Mouse (Mus musculus) thymus, adult 2 months (tissue): ENCODE measurements around the gene Tyro3. TPM values are rescaled to one million over a fixed set of nuclear protein-coding genes. Genes with fewer than 3 reads are reported as not detected.

ENCODE experiments used
- DNase-seq: peaks from one replicate; pipeline ENCODE4 v3.0.0; 2021
- H3K27ac ChIP-seq: fragments of 200-500 bp; 2 replicates; pipeline ENCODE4 v1.5.1; 2012; ENCODE audit warnings: low read length, control low read depth; ENCODE audit not compliant: control insufficient read depth, insufficient read depth
- H3K27me3 ChIP-seq: fragments of 200-500 bp; 2 replicates; pipeline ENCODE4 v1.6.1; 2012; ENCODE audit warnings: mild to moderate bottlenecking, low read length, moderate library complexity, mixed read lengths; ENCODE audit not compliant: control insufficient read depth, insufficient read depth
- H3K36me3 ChIP-seq: fragments of 200-500 bp; 2 replicates; pipeline ENCODE4 v1.6.1; 2012; ENCODE audit warnings: mild to moderate bottlenecking, low read length, moderate library complexity; ENCODE audit not compliant: control insufficient read depth, insufficient read depth
- H3K4me1 ChIP-seq: fragments of 200-500 bp; replicated peaks from 2 replicates; pipeline ENCODE4 v1.6.1; 2012; ENCODE audit warnings: low read length; ENCODE audit not compliant: control insufficient read depth, insufficient read depth
- H3K4me3 ChIP-seq: fragments of 200-500 bp; 2 replicates; pipeline ENCODE4 v1.5.1; 2012; ENCODE audit warnings: mild to moderate bottlenecking, low read length, control low read depth, moderate library complexity; ENCODE audit not compliant: control insufficient read depth, insufficient read depth
- CTCF ChIP-seq: fragments of 200-500 bp; IDR thresholded peaks from 2 replicates; pipeline ENCODE4 v1.5.1; 2012; ENCODE audit warnings: mild to moderate bottlenecking, control low read depth, low read length, moderate library complexity, borderline replicate concordance; ENCODE audit not compliant: control insufficient read depth, poor library complexity, insufficient read depth; ENCODE audit errors: extremely low read depth
- POLR2A ChIP-seq: fragments of 200-500 bp; IDR thresholded peaks from 2 replicates; pipeline ENCODE4 v1.6.1; 2012; ENCODE audit warnings: mild to moderate bottlenecking, low read length, control low read depth, moderate library complexity; ENCODE audit not compliant: control insufficient read depth, poor library complexity, insufficient read depth; ENCODE audit errors: extremely low read depth
- WGBS: fragments of 180-500 bp; shearing (Covaris S2); methylation state at CpG from one replicate; pipeline ENCODE4 v1.1.7; 2018; 5-methylcytosine and 5-hydroxymethylcytosine counted together
- polyA plus RNA-seq: library from polyadenylated mRNA; depleted of rRNA; stranded (reverse); fragments of >200 nt; gene quantifications from 2 replicates; pipeline ENCODE4 v1.2.3, GENCODE M21; 2012

The Tyro3 gene
- polyA plus RNA-seq, 1 experiment: 6.5 TPM

DNA sequence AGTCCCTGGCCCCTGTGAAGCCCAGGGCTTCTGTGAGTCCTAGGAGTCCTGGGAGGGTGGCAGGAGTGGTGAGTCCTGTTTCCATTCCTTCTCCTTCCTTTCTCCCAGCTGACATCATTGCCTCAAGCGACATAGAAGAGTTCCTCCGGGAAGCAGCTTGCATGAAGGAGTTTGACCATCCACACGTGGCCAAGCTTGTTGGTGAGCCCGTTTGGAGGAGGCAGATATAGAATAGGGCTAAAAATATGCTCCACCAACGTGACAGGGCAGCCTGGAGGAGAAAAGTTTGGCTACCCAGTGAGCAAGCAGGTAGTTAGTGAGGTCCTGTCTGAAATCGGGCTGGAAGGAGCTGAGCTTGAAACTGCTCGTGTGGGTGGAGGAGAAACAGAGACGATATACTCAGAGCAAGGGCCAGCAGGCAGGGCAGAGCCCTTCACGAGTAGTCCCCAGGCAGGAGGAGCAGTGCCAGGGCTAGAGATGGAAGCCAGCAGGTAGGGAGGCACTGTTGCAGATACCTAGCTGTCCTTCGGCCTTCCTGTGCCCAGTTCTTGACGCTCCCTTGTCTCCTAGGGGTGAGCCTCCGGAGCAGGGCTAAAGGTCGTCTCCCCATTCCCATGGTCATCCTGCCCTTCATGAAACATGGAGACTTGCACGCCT, 14.1 kb downstream of the Tyro3 start:
- H3K27ac ChIP-seq: no peak overlapping the region
- no peaks in the 10 kb centered on the region for H3K27me3 ChIP-seq
- TF ChIP-seq CTCF (no peak), POLR2A (no peak)
- WGBS: 87% methylated on average over 14 of the region's 14 CpGs
- no peaks in the 10 kb centered on the region for H3K36me3 ChIP-seq
- no peak overlapping the region for H3K4me3 ChIP-seq
- DNase-seq: no peak
- peaks cover 7% of the 10 kb centered on the region for H3K4me1 ChIP-seq

DNA sequence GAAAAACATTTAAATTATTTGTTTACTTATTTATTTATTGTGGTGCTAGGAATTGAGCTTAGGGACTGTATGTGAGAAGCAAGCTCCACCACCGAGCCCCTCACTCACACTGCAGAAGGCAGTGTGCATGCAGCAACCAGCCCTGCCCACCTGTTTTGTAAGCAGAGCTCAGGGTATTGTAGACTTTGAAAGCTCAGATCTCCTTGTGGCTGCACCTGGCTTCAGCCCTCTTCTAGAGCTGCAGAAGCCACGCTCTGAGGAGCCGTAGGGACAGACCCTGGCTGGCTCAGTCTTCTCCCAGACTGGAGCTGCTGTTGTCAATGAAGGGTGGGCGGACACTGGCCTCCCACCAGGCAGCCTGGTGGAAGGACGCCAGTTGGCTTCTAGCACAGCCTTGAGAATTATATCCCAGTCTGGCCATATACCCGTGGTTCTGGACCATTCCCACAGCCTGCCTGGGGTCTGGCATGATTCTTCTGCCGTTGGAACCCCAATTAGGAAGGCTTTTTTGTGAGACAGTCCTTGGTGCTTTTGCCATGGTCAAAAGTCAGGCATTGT, 16.9 kb downstream of the Tyro3 start:
- TF ChIP-seq POLR2A (no peak), CTCF (no peak)
- Histone ChIP-seq H3K27ac (no peak overlapping the region), H3K4me1 (peaks cover 7% of the 10 kb centered on the region), H3K36me3 (no peaks in the 10 kb centered on the region), H3K4me3 (no peak overlapping the region), H3K27me3 (no peaks in the 10 kb centered on the region)
- WGBS: 48% methylated on average over 7 of the region's 7 CpGs
- peak; percentile 19 for DNase-seq

DNA sequence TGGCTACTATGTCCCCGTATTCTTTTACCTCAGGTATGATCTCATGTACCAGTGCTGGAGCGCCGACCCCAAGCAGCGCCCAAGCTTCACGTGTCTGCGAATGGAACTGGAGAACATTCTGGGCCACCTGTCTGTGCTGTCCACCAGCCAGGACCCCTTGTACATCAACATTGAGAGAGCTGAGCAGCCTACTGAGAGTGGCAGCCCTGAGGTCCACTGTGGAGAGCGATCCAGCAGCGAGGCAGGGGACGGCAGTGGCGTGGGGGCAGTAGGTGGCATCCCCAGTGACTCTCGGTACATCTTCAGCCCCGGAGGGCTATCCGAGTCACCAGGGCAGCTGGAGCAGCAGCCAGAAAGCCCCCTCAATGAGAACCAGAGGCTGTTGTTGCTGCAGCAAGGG, 19.1 kb downstream of the Tyro3 start:
- DNase-seq: no peak
- TF ChIP-seq POLR2A (no peak), CTCF (no peak)
- 97% methylated on average over 13 of the region's 13 CpGs for WGBS

DNA sequence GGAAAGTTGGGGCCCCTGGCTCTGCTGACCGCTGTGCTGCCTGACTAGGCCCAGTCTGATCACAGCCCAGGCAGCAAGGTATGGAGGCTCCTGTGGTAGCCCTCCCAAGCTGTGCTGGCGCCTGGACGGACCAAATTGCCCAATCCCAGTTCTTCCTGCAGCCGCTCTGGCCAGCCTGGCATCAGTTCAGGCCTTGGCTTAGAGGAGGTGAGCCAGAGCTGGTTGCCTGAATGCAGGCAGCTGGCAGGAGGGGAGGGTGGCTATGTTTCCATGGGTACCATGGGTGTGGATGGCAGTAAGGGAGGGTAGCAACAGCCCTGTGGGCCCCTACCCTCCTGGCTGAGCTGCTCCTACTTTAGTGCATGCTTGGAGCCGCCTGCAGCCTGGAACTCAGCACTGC, 19.5 kb downstream of the Tyro3 start:
- WGBS: 98% methylated on average over 5 of the region's 5 CpGs
- peaks cover 7% of the 10 kb centered on the region for H3K4me1 ChIP-seq
- H3K27ac ChIP-seq: no peak overlapping the region
- no peak overlapping the region for H3K4me3 ChIP-seq
- no peaks in the 10 kb centered on the region for H3K27me3 ChIP-seq
- no peak for DNase-seq
- TF ChIP-seq CTCF: no peak
- no peak for TF ChIP-seq POLR2A
- no peaks in the 10 kb centered on the region for H3K36me3 ChIP-seq

More for the DNA sequence above, 19.1 kb downstream of the Tyro3 start:
- no peaks in the 10 kb centered on the region for H3K36me3 ChIP-seq
- peaks cover 7% of the 10 kb centered on the region for H3K4me1 ChIP-seq
- no peak overlapping the region for H3K27ac ChIP-seq
- H3K4me3 ChIP-seq: no peak overlapping the region
- no peaks in the 10 kb centered on the region for H3K27me3 ChIP-seq

DNA sequence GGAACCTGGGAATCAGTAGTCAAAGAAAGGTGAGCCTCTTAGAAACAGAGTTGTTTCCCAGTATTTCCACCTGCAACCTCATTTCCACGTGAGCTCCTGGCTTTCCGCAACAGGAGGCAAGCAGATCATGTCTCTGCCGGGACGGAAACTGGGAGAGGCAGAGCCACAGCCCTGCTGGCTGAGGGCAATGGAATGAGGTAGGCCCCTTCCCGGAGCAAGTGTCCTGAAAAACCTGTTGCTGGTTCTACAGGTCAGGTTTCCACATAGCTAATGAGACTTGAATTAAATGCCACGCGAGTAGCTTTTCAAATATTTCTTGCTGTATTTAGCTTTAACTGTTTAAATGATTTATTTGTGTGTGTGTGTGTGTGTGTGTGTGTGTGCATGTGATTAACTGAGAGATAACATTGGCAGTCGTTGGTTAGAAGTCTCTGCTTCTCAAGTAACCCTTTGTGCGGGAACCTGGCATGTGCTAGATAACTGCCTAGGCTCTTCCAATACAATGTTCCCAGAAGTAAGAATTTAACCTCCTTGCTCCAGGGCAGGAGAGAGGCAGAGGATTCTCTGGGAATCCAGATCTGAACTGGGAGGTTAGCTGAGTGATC, 21.2 kb downstream of the Tyro3 start:
- no peak for DNase-seq
- peaks cover 4% of the 10 kb centered on the region for H3K4me1 ChIP-seq
- no peaks in the 10 kb centered on the region for H3K27me3 ChIP-seq
- no peak for TF ChIP-seq CTCF
- TF ChIP-seq POLR2A: no peak
- no peak overlapping the region for H3K27ac ChIP-seq
- 76% methylated on average over 9 of the region's 9 CpGs for WGBS
- H3K36me3 ChIP-seq: no peaks in the 10 kb centered on the region
- no peak overlapping the region for H3K4me3 ChIP-seq

DNA sequence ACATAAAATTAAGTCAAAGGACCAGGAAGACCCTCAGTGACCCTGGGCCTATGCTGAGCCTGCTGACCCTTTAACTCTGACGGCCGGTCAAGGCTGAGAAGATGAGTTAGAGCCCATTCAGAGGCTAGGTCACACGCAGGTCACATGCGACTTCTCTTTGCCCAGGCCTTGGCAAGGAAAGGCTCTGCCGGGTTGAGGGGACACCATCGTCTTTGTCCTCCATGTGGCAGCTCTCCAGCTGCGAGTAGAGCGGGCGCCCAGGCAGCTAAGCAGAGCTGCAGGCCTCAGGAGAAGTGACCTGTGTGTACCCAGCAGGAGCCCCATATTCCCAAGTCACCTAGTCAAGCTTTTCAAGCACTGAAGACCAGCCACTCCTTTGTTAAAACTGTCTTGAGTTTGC, 23.6 kb downstream of the Tyro3 start:
- H3K36me3 ChIP-seq: no peaks in the 10 kb centered on the region
- no peaks in the 10 kb centered on the region for H3K4me1 ChIP-seq
- H3K27me3 ChIP-seq: no peaks in the 10 kb centered on the region
- TF ChIP-seq CTCF (no peak), POLR2A (no peak)
- WGBS: 98% methylated on average over 9 of the region's 9 CpGs
- no peak overlapping the region for H3K27ac ChIP-seq
- no peak overlapping the region for H3K4me3 ChIP-seq
- DNase-seq: no peak
